Mouse (Mus musculus) olfactory bulb, adult 2 months (tissue): ENCODE results near the gene Havcr1.

Source experiments
- CTCF ChIP-seq: fragments of 200-500 bp; IDR thresholded peaks from 2 replicates; pipeline ENCODE4 v1.5.1; 2012; ENCODE audit warnings: low read depth, mild to moderate bottlenecking, low read length, moderate library complexity; ENCODE audit not compliant: insufficient read depth
- POLR2A ChIP-seq: fragments of 200-500 bp; IDR thresholded peaks from 2 replicates; pipeline ENCODE4 v1.6.1; 2012; ENCODE audit warnings: mild to moderate bottlenecking, low read depth, low read length, moderate library complexity; ENCODE audit not compliant: insufficient read depth

- TF ChIP-seq CTCF: no peak
- no peak for TF ChIP-seq POLR2A
Measured at GRCm38 (mm10) chr11:46741716-46742115, 6.8 kb downstream of the Havcr1 start.
